Mouse (Mus musculus): ENCODE results near the gene Rhox4c.
"Not testable (repeated sequence)": the region's sequence is repeated elsewhere in the genome, so short reads cannot be mapped to it uniquely, and the experiment has no call there.

Rhox4c gene

DNA sequence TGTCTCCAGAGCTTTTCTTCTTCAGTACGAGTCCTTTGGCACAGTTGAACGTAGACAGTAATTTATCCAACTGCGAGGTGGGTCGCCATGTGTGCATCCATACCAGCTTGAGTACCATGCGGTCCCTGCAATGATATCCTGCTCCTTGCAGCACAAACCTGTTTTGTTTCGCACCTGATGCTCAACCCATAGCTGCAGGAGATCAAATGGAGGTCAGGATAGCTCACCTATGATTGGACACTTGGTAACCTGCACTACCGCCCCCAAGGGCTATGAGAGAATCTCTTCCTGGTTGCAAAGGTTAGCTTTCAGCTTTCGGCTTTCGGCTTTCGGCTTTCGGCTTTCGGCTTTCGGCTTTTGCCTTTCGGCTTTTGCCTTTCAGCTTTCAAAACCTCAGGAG lies at the start of gene Rhox4c:
TSS of gene Rhox4c (plus strand) at position 301 of the 400 bp plus-strand sequence.
- DNase-seq, result not testable (repeated sequence)

DNA sequence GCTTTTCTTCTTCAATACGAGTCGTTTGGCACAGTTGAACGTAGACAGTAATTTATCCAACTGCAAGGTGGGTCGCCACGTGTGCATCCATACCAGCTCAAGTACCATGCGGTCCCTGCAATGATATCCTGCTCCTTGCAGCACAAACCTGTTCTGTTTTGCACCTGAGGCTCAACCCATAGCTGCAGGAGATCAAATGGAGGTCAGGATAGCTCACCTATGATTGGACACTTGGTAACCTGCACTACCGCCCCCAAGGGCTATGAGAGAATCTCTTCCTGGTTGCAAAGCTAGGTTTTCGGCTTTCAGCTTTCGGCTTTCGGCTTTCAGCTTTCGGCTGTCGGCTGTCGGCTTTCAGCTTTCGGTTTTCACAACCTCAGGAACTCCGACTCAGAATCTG lies 47.9 kb upstream of the Rhox4c start, which contains the start of gene Rhox4b:
TSS of gene Rhox4b (plus strand) at position 301 of the 400 bp plus-strand sequence.
- not testable (repeated sequence) for DNase-seq

DNA sequence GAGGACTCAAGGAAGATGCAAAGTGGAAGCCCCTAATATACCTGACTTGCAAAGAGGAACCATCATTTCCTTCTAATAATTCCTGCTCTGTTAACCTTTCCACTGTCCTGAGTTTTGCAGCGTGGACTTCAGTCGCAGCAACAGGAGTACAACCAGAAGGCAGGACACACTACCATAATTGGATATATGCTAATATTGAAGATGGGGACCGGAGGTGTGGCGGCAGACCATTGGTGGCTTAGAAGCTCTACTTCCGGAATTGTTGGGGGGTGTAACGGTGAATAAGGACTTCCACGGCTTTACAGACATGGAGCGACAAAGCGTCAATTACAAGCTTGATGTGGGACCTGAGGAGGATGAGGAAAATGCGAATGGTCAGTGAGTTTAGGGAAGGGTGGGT lies 26.8 kb upstream of the Rhox4c start, which contains the start of gene Rhox2c:
TSS of gene Rhox2c (plus strand) at position 301 of the 400 bp plus-strand sequence.
- not testable (repeated sequence) for DNase-seq

DNA sequence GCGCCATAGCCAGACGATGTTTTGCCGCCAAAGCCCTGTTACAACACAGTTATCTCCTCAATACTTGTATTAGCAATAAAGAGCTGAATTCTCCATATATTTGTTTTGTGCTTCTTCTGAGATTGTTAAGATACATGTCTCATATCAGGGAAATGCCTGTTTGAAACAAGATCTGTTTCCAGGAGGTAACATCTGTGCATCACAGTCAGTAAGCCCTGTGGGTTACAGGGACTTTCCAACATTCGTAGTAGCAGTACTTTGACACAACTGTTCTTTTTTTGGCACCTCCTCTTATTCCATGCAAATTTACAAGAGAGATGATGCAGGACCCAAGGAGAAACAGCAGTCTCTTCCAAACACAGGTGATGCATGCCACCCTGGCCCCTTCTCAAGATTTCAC lies 21.9 kb upstream of the Rhox4c start, which contains the start of gene Rhox3c:
TSS of gene Rhox3c (plus strand) at position 301 of the 400 bp plus-strand sequence.
- DNase-seq, result not testable (repeated sequence)

DNA sequence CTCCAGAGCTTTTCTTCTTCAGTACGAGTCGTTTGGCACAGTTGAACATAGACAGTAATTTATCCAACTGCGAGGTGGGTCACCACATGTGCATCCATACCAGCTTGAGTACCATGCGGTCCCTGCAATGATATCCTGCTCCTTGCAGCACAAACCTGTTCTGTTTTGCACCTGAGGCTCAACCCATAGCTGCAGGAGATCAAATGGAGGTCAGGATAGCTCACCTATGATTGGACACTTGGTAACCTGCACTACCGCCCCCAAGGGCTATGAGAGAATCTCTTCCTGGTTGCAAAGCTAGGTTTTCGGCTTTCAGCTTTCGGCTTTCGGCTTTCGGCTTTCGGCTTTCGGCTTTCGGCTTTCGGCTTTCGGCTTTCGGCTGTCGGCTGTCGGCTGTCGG lies 33.9 kb downstream of the Rhox4c start, which contains the start of gene Rhox4d:
TSS of gene Rhox4d (plus strand) at position 301 of the 400 bp plus-strand sequence.
- DNase-seq, result not testable (repeated sequence)

DNA sequence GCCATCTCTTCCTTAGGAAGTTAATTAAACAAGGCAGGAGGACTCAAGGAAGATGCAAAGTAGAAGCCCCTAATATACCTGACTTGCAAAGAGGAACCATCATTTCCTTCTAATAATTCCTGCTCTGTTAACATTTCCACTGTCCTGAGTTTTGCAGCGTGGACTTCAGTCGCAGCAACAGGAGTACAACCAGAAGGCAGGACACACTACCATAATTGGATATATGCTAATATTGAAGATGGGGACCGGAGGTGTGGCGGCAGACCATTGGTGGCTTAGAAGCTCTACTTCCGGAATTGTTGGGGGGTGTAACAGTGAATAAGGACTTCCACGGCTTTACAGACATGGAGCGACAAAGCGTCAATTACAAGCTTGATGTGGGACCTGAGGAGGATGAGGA lies 50.0 kb downstream of the Rhox4c start, which contains the start of gene Rhox2e:
TSS of gene Rhox2e (plus strand) at position 301 of the 400 bp plus-strand sequence.
- not testable (repeated sequence) for DNase-seq

All from kidney, postnatal 14 days (tissue).